Mouse (Mus musculus): ENCODE data around the gene Utp15.
A peak's percentile ranks its signal among the peaks of the same experiment; 100 is the strongest.

- no peak for TF ChIP-seq CTCF (IDR thresholded peaks at IDR 0.05; ENCODE audit: control insufficient read depth, insufficient read depth, low read length)
- TF ChIP-seq POLR2A (IDR thresholded peaks at IDR 0.05; ENCODE audit: borderline replicate concordance, control insufficient read depth, low read depth, low read length) = peak; percentile 75
Observed at GRCm38 (mm10) chr13:98262636-98263457, at the start of gene Utp15, which contains the start of gene Ankra2.

Measured in bone marrow, adult 2 months (tissue).